Mouse (Mus musculus) spleen, adult 2 months (tissue): ENCODE measurements around the gene Nqo2. TPM values are rescaled to one million over a fixed set of nuclear protein-coding genes. Genes with fewer than 3 reads are reported as not detected.
A peak's percentile ranks its signal among the peaks of the same experiment; 100 is the strongest.
"Not testable (repeated sequence)": the region's sequence is repeated elsewhere in the genome, so short reads cannot be mapped to it uniquely, and the experiment has no call there.

Experiments used
- DNase-seq, 2 experiments: peaks; one replicate each; pipeline versions ENCODE4 v3.0.0 to v3.0.0-alpha.2; 2012 to 2021; ENCODE audit warnings: low spot score in 2 of 2, low read depth in 1 of 2
- H3K27ac ChIP-seq: fragments of 200-500 bp; 2 replicates; pipeline ENCODE4 v1.5.1; 2012; ENCODE audit warnings: low read length, inconsistent platforms; ENCODE audit not compliant: insufficient read depth
- H3K27me3 ChIP-seq: fragments of 200-500 bp; 2 replicates; pipeline ENCODE4 v1.6.1; 2012; ENCODE audit warnings: mild to moderate bottlenecking, moderate library complexity, low read length, inconsistent platforms; ENCODE audit not compliant: control insufficient read depth, insufficient read depth
- H3K36me3 ChIP-seq: fragments of 200-500 bp; 2 replicates; pipeline ENCODE4 v1.6.1; 2012; ENCODE audit warnings: mild to moderate bottlenecking, low read length, inconsistent platforms; ENCODE audit not compliant: control insufficient read depth, insufficient read depth
- H3K4me1 ChIP-seq: fragments of 200-500 bp; 2 replicates; pipeline ENCODE4 v1.6.1; 2011; ENCODE audit warnings: inconsistent platforms; ENCODE audit not compliant: control insufficient read depth, insufficient read depth, insufficient read length
- H3K4me3 ChIP-seq: fragments of 200-500 bp; 2 replicates; pipeline ENCODE4 v1.5.1; 2011; ENCODE audit warnings: mild to moderate bottlenecking, inconsistent platforms; ENCODE audit not compliant: insufficient read depth, insufficient read length; ENCODE audit errors: extremely low read depth
- CTCF ChIP-seq: fragments of 200-500 bp; IDR thresholded peaks from 2 replicates; pipeline ENCODE4 v1.5.1; 2011; ENCODE audit warnings: mild to moderate bottlenecking, inconsistent platforms; ENCODE audit not compliant: insufficient read depth, insufficient read length, insufficient replicate concordance; ENCODE audit errors: extremely low read depth
- POLR2A ChIP-seq: fragments of 200-500 bp; IDR thresholded peaks from 2 replicates; pipeline ENCODE4 v1.6.1; 2011; ENCODE audit warnings: low read depth, low read length, inconsistent platforms
- WGBS: fragments of 180-500 bp; shearing (Covaris S2); methylation state at CpG from one replicate; pipeline ENCODE4 v1.1.7; 2018; 5-methylcytosine and 5-hydroxymethylcytosine counted together
- polyA plus RNA-seq: library from polyadenylated mRNA; depleted of rRNA; stranded (reverse); fragments of >200 nt; gene quantifications from 2 replicates; pipeline ENCODE4 v1.2.3, GENCODE M21; 2012

Nqo2 gene
- polyA plus RNA-seq, 1 experiment = 3.0 TPM

DNA sequence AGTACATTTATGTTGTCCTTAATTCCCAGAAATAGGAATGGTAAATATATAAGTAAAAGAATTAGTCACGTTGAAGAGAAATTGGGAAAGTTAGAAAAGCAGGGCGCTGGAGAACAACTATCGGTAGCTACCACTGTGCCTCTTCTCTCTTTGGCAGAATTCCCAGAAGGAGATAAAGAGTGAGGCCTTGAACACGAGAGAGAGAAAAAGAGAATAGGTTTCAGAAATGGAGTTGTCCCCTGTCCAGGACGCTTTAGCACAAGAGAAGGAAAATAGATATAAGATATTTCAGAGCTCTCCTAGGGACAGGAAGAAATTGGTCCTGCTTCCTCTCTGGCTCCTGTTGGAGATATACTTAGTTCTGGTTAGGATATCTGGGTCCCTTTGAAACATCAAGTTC, 27.3 kb upstream of the Nqo2 start:
- 86% methylated on average over 5 of the region's 5 CpGs for WGBS
- H3K4me1 ChIP-seq = no peaks in the 10 kb centered on the region; the same call in none of the 2 replicates
- no peak overlapping the region for H3K4me3 ChIP-seq
- no peaks in the 10 kb centered on the region for H3K36me3 ChIP-seq
- TF ChIP-seq CTCF = no peak
- TF ChIP-seq POLR2A = no peak
- no peak overlapping the region for H3K27ac ChIP-seq
- DNase-seq = no peak
- peaks cover 3% of the 10 kb centered on the region; the same call in 1 of the 2 replicates for H3K27me3 ChIP-seq

DNA sequence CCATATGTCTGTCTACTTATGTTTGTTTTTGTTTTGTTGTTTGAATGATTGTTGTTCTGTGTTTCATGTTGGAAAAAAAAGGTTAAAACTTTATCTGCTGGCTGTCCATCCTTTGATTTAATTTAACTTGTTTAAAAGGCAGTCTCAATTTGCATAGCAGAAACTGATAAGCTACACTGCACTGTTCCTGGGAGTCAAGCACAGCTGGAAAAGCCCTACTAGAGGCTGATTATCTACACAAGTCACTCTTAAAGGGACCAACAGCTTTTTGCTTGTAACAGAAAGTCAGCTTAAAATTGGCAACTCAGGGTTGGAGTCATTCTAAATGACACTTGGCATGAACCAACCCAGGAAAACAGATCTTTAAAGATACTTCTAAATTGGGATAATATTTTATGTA, 26.9 kb upstream of the Nqo2 start:
- H3K4me3 ChIP-seq, H3K4me1 ChIP-seq, DNase-seq, H3K36me3 ChIP-seq, H3K27me3 ChIP-seq, H3K27ac ChIP-seq: not testable (repeated sequence)

DNA sequence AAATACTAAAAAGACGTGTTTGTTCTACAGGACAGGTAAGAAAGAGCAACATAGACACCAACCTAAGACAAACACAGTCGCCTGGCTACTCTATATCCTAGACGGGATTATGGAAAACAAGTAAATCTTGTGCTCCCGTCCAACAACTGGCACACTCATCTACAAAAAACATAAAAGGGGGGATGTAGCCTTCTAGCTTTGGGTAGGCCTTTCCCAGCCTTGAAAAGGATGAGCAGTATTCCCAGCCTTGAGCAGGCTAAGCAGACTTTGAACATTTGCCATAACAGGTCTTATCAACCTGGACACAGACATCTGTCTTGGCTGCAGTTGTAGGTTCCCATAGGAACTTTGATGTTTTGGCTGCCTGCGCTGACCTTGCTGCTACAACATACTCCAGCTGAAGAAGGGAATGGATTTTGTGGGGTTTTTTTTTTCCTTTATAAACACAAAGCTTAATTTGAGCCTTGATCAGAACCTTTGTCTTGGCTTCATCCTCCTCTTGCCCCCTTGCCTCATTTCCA, 23.1 kb upstream of the Nqo2 start:
- H3K4me3 ChIP-seq = no peak overlapping the region
- DNase-seq = no peak
- H3K4me1 ChIP-seq = no peaks in the 10 kb centered on the region; the same call in 1 of the 2 replicates
- no peak for TF ChIP-seq POLR2A
- TF ChIP-seq CTCF = no peak
- H3K27ac ChIP-seq = no peak overlapping the region
- WGBS = 88% methylated on average over 5 of the region's 5 CpGs
- H3K36me3 ChIP-seq = no peaks in the 10 kb centered on the region
- H3K27me3 ChIP-seq = no peaks in the 10 kb centered on the region

DNA sequence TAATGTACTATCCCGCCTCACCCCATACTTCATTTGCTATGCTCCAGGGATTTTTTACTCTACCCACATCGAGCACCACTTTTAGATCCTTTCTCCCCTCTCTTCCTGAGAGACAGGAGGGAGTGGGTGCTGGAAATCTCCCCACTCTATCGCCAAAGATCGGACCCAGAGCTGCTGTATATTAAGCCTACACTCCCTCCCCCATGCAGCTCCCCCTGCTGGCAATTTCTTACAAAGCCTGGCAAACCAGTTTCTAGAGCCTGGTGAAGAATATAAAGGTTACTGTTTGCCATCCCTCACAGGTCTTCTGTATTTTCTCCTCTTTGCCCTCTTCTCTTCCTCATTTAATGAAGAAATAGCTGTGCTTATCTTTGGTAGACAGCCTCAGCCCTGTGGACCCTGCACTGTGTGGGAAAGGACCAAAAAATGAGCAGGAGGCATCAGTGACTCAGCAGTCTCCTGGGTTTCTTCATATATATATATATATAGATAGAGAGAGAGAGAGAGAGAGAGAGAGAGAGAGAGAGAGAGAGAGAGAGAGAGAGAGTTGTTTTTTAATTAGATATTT, 22.2 kb upstream of the Nqo2 start:
- 59% methylated on average over 4 of the region's 4 CpGs for WGBS
- TF ChIP-seq POLR2A = no peak
- no peak for TF ChIP-seq CTCF
- Histone ChIP-seq H3K27me3 (no peaks in the 10 kb centered on the region), H3K4me3 (no peak overlapping the region), H3K36me3 (no peaks in the 10 kb centered on the region), H3K27ac (no peak overlapping the region), H3K4me1 (no peaks in the 10 kb centered on the region)
- peak in 1 of 2 experiments; percentile 6 for DNase-seq

DNA sequence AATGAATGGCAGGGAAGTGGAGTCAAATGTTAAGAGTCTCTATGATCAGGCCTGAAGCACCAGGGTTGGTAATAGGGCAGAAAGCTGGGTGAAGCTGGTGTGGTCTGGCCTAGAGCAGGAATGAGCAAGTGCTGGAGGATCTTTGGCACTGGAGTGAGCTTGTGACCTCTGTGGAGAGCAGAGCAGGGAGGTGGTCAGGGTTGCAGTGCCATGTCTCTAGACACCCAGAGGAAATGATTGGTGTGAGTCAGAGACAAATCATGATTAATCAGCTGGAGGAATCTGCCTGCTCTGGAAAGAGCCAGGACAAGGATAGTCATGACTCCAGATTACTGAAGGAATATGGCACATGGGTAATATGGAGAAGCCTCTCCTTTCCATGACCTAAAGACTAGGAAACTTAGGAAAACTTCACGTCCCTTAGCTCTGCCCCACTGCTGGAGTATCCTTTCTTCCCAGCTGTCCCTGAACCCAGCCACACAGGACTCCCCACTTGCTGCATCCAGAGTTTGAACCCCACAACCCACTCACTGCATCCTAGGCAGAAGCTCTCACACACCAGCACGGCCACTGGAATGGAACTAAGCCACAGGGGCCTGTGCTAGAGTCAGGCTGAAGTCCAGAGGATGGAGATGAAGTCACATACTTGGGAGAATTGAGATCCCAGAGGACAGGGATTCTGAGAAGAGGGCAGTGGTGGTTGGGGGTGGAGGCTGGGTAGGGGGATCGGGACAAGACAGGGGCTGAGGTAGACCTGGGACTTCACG, 13.0 kb upstream of the Nqo2 start:
- no peaks in the 10 kb centered on the region for H3K27me3 ChIP-seq
- no peaks in the 10 kb centered on the region for H3K36me3 ChIP-seq
- no peak for TF ChIP-seq CTCF
- TF ChIP-seq POLR2A = no peak
- H3K4me1 ChIP-seq = no peaks in the 10 kb centered on the region
- no peak overlapping the region for H3K27ac ChIP-seq
- DNase-seq = no peak
- no peak overlapping the region for H3K4me3 ChIP-seq
- WGBS = 89% methylated on average over 4 of the region's 4 CpGs

DNA sequence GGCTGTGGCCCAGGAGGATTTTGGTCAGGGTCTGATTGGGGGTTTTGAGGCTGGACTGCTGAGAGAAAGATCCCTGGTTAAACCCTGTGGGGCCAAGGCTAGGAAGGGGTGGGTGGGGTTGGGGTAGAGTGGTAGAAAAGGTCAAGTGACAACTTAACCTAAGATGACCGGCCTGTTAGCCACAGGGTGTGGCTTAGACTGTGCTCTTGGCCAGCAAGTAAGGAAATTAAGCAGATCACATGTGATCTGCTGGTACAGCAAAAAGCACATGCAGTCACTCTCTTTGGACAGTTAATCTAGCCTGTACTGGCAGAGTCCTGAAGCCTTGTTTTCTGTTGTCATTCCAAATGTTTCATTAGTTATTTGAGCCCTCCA, 12.4 kb upstream of the Nqo2 start:
- DNase-seq = no peak
- no peak for TF ChIP-seq POLR2A
- 69% methylated on average over 1 of the region's 1 CpGs for whole genome bisulfite sequencing
- Histone ChIP-seq H3K36me3 (no peaks in the 10 kb centered on the region), H3K4me1 (no peaks in the 10 kb centered on the region), H3K4me3 (no peak overlapping the region), H3K27ac (no peak overlapping the region), H3K27me3 (no peaks in the 10 kb centered on the region)

DNA sequence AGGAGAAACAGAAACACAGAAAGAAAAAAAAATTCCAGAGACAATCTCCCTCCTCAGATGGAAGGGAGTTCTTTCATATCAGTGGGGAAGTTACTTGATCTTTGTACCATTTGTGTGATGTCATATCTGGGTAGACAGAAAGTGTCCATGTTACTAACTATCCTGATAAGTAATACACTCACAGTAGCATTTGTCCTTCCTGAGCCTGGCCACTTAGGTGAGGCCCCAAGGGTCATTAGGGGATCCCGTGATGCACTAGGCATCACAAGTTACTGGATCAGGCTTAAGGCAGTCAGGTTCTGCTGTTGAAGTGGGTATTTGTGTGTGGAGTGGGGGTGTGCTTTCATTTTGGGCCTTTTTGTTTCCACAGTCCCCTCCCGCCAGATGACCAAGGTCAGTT, 11.5 kb upstream of the Nqo2 start:
- no peak for DNase-seq
- Histone ChIP-seq H3K36me3 (no peaks in the 10 kb centered on the region), H3K27ac (no peak overlapping the region), H3K4me3 (no peak overlapping the region), H3K4me1 (no peaks in the 10 kb centered on the region), H3K27me3 (no peaks in the 10 kb centered on the region)
- 91% methylated on average over 2 of the region's 2 CpGs for WGBS
- TF ChIP-seq CTCF = no peak
- TF ChIP-seq POLR2A = no peak
